Mouse (Mus musculus): ENCODE measurements around the gene Utrn. TPM values are rescaled to one million over a fixed set of nuclear protein-coding genes. Genes with fewer than 3 reads are reported as not detected.
A peak's percentile ranks its signal among the peaks of the same experiment; 100 is the strongest.
"Not testable (repeated sequence)": the region's sequence is repeated elsewhere in the genome, so short reads cannot be mapped to it uniquely, and the experiment has no call there.

The Utrn gene
- total and polyA plus RNA-seq, 3 experiments: 9.4 to 115 (median 71.5) TPM

DNA sequence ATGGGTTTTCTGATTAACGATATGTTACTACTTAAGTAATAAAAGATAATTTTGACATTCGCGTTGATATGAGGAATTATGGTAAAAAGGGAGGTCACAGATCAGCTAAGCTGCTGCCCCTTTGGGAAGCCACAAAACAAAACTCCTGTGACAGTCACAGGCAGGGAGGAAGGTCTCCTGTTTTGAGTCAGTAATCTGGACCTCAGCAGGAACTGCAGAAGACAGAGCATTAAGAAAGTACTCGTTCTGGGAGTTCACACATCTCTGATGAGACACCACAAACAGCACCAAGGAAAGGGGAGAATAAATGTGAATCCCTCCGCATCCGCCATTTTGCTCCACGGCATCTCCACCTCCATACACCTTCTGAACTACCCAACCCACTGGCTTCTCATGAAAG lies 259.3 kb downstream of the Utrn start:
- DNase-seq (ENCODE audit: low spot score) (no peak), ATAC-seq (ENCODE audit: extremely low read depth, insufficient number of reproducible peaks, low FRiP score, poor library complexity, severe bottlenecking) (no peak)
- H3K4me3 ChIP-seq (ENCODE audit: low read depth, low read length): no peak overlapping the region
- TF ChIP-seq POLR2AphosphoS5 (IDR thresholded peaks at IDR 0.05; ENCODE audit: insufficient replicate concordance, low read depth, low read length): no peak
- TF ChIP-seq GATA2 (IDR thresholded peaks at IDR 0.05; ENCODE audit: borderline replicate concordance, low read depth, low read length): no peak
- TF ChIP-seq GATA1 (IDR thresholded peaks at IDR 0.05; ENCODE audit: borderline replicate concordance, low read length): no peak
- TF ChIP-seq CTCF (IDR thresholded peaks at IDR 0.05; ENCODE audit: low read depth, low read length): no peak
- no peak for TF ChIP-seq TAL1 (conservative IDR thresholded peaks at IDR 0.05; ENCODE audit: low read depth, low read length)
- H3K27me3 ChIP-seq (ENCODE audit: insufficient read depth, low read length): no peaks in the 10 kb centered on the region
- H3K4me1 ChIP-seq (ENCODE audit: insufficient read depth, low read depth, low read length): peaks cover 3% of the 10 kb centered on the region; the same call in 1 of the 2 replicates
- H3K9me3 ChIP-seq (replicated peaks): no peaks in the 10 kb centered on the region
- peaks cover 20% of the 10 kb centered on the region for H3K36me3 ChIP-seq (replicated peaks)

DNA sequence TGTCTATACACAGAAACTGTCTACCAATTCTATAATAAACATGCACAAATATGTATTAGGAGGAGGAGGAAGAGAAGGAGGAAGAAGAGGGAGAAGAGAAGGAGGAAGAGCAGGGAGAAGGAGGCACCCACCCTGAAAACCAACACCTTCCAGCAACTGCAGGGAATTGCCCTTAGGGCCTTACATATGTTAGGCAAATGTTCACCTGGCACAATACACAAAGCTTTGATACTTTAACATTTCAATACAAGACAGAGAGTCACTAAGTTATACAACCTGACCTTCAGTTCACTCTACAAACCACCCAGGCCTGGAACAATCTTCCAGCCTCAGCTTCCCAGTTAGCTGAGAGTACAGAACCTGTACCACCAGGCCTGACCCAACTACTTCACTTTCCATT lies 260.5 kb downstream of the Utrn start:
- peaks cover 20% of the 10 kb centered on the region for H3K36me3 ChIP-seq (replicated peaks)
- no peaks in the 10 kb centered on the region for H3K27me3 ChIP-seq (ENCODE audit: insufficient read depth, low read length)
- no peak overlapping the region for H3K4me3 ChIP-seq (ENCODE audit: low read depth, low read length)
- DNase-seq (ENCODE audit: low spot score) (no peak), ATAC-seq (ENCODE audit: extremely low read depth, insufficient number of reproducible peaks, low FRiP score, poor library complexity, severe bottlenecking) (no peak)
- H3K4me1 ChIP-seq (ENCODE audit: insufficient read depth, low read depth, low read length): no peaks in the 10 kb centered on the region; the same call in 1 of the 2 replicates
- H3K9me3 ChIP-seq (replicated peaks): no peaks in the 10 kb centered on the region
- TF ChIP-seq POLR2AphosphoS5 (IDR thresholded peaks at IDR 0.05; ENCODE audit: insufficient replicate concordance, low read depth, low read length) (no peak), GATA1 (IDR thresholded peaks at IDR 0.05; ENCODE audit: borderline replicate concordance, low read length) (no peak), TAL1 (conservative IDR thresholded peaks at IDR 0.05; ENCODE audit: low read depth, low read length) (no peak)

GRCm38 (mm10) chr10:12607180-12607579 lies 262.0 kb downstream of the Utrn start:
- DNase-seq (ENCODE audit: low spot score); H3K4me3 ChIP-seq (ENCODE audit: low read depth, low read length); H3K27me3 ChIP-seq (ENCODE audit: insufficient read depth, low read length); H3K9me3 ChIP-seq (replicated peaks); ATAC-seq (ENCODE audit: extremely low read depth, insufficient number of reproducible peaks, low FRiP score, poor library complexity, severe bottlenecking); H3K4me1 ChIP-seq (ENCODE audit: insufficient read depth, low read depth, low read length): not testable (repeated sequence)
- peaks cover 23% of the 10 kb centered on the region for H3K36me3 ChIP-seq (replicated peaks)

DNA sequence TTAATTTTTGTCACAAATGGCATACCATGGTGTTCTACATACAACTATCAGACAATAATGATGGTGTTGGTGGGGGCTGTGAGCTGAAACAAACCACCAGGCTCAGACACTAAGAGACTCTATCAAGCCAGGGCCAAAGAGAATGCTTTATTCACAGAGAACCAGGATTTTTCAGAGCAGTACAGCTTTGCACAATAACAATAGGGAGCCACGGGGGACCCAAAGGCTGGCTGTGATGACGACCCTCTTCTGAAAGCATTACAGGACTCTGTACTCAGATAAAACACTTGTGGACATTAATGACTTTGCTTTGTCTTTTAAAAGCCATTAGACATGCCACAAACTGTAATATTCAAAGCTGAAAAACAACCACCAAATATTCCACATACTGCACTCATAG lies 273.8 kb downstream of the Utrn start:
- no peak for TF ChIP-seq GATA1 (IDR thresholded peaks at IDR 0.05; ENCODE audit: borderline replicate concordance, low read length)
- TF ChIP-seq POLR2AphosphoS5 (IDR thresholded peaks at IDR 0.05; ENCODE audit: insufficient replicate concordance, low read depth, low read length): no peak
- no peak for TF ChIP-seq TAL1 (conservative IDR thresholded peaks at IDR 0.05; ENCODE audit: low read depth, low read length)
- TF ChIP-seq CTCF (IDR thresholded peaks at IDR 0.05; ENCODE audit: low read depth, low read length): no peak
- no peak for TF ChIP-seq GATA2 (IDR thresholded peaks at IDR 0.05; ENCODE audit: borderline replicate concordance, low read depth, low read length)
- no peak overlapping the region for H3K4me3 ChIP-seq (ENCODE audit: low read depth, low read length)
- peaks cover 9% of the 10 kb centered on the region for H3K36me3 ChIP-seq (replicated peaks)
- H3K27me3 ChIP-seq (ENCODE audit: insufficient read depth, low read length): no peaks in the 10 kb centered on the region
- DNase-seq (ENCODE audit: low spot score) (no peak), ATAC-seq (ENCODE audit: extremely low read depth, insufficient number of reproducible peaks, low FRiP score, poor library complexity, severe bottlenecking) (no peak)
- no peaks in the 10 kb centered on the region for H3K9me3 ChIP-seq (replicated peaks)
- peaks cover 9% of the 10 kb centered on the region for H3K4me1 ChIP-seq (ENCODE audit: insufficient read depth, low read depth, low read length)

GRCm38 (mm10) chr10:12594958-12595357 lies 274.2 kb downstream of the Utrn start:
- Histone ChIP-seq H3K27me3 (ENCODE audit: insufficient read depth, low read length) (no peaks in the 10 kb centered on the region), H3K4me3 (ENCODE audit: low read depth, low read length) (no peak overlapping the region), H3K9me3 (replicated peaks) (no peaks in the 10 kb centered on the region), H3K4me1 (ENCODE audit: insufficient read depth, low read depth, low read length) (peaks cover 9% of the 10 kb centered on the region), H3K36me3 (replicated peaks) (peaks cover 9% of the 10 kb centered on the region)
- DNase-seq (ENCODE audit: low spot score): no peak
- TF ChIP-seq CTCF (IDR thresholded peaks at IDR 0.05; ENCODE audit: low read depth, low read length): no peak
- TF ChIP-seq GATA2 (IDR thresholded peaks at IDR 0.05; ENCODE audit: borderline replicate concordance, low read depth, low read length): no peak
- TF ChIP-seq GATA1 (IDR thresholded peaks at IDR 0.05; ENCODE audit: borderline replicate concordance, low read length): no peak
- no peak for TF ChIP-seq TAL1 (conservative IDR thresholded peaks at IDR 0.05; ENCODE audit: low read depth, low read length)
- TF ChIP-seq POLR2AphosphoS5 (IDR thresholded peaks at IDR 0.05; ENCODE audit: insufficient replicate concordance, low read depth, low read length): no peak
- ATAC-seq (ENCODE audit: extremely low read depth, insufficient number of reproducible peaks, low FRiP score, poor library complexity, severe bottlenecking): peak; percentile 66

DNA sequence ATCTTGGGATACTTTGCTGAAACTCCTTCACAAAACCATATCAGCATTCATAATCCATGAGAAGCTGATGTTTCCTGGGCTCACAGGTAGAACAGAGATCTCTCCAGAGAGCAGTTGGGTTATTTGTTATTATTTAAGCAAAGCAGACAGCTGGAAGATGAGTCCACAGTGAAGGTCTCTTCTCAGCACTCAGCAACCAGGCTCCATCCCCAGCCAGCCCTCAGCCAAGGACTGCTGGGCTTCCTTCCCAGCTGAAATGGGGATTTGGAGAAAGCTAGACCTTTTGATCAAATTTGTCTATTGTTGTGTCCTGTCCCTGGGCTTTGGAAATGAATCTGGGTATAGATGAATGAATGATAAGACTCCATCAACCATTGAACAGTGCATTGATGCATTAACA lies 276.1 kb downstream of the Utrn start:
- Histone ChIP-seq H3K9me3 (replicated peaks) (no peaks in the 10 kb centered on the region), H3K36me3 (replicated peaks) (peaks cover 11% of the 10 kb centered on the region), H3K4me3 (ENCODE audit: low read depth, low read length) (no peak overlapping the region), H3K4me1 (ENCODE audit: insufficient read depth, low read depth, low read length) (peaks cover 9% of the 10 kb centered on the region), H3K27me3 (ENCODE audit: insufficient read depth, low read length) (no peaks in the 10 kb centered on the region)
- ATAC-seq (ENCODE audit: extremely low read depth, insufficient number of reproducible peaks, low FRiP score, poor library complexity, severe bottlenecking): no peak
- no peak for TF ChIP-seq TAL1 (conservative IDR thresholded peaks at IDR 0.05; ENCODE audit: low read depth, low read length)
- TF ChIP-seq GATA2 (IDR thresholded peaks at IDR 0.05; ENCODE audit: borderline replicate concordance, low read depth, low read length): no peak
- no peak for TF ChIP-seq POLR2AphosphoS5 (IDR thresholded peaks at IDR 0.05; ENCODE audit: insufficient replicate concordance, low read depth, low read length)
- no peak for TF ChIP-seq CTCF (IDR thresholded peaks at IDR 0.05; ENCODE audit: low read depth, low read length)
- TF ChIP-seq GATA1 (IDR thresholded peaks at IDR 0.05; ENCODE audit: borderline replicate concordance, low read length): no peak
- no peak for DNase-seq (ENCODE audit: low spot score)

DNA sequence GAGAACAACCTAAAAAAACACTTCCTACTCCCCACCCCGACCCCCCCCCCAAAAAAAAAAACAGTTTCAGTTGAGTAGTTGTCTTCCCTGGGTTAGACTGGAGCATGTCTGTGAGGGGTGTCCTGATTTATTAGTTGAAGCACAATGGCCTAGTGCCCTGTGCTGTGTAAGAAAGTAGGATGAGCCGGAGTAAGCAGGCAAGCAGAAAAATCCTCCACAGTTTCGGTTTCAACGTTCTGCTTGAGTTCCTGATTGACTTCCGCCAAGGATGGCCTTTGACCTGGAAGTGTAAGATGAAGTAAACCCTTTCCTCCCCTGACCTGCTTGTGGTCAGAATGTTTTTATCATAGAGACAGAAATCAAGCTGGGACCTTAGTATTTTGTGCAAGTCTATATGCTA lies 277.2 kb downstream of the Utrn start:
- no peaks in the 10 kb centered on the region for H3K9me3 ChIP-seq (replicated peaks)
- H3K4me3 ChIP-seq (ENCODE audit: low read depth, low read length): no peak overlapping the region
- TF ChIP-seq CTCF (IDR thresholded peaks at IDR 0.05; ENCODE audit: low read depth, low read length) (no peak), POLR2AphosphoS5 (IDR thresholded peaks at IDR 0.05; ENCODE audit: insufficient replicate concordance, low read depth, low read length) (no peak), GATA2 (IDR thresholded peaks at IDR 0.05; ENCODE audit: borderline replicate concordance, low read depth, low read length) (no peak), GATA1 (IDR thresholded peaks at IDR 0.05; ENCODE audit: borderline replicate concordance, low read length) (no peak), TAL1 (conservative IDR thresholded peaks at IDR 0.05; ENCODE audit: low read depth, low read length) (no peak)
- no peaks in the 10 kb centered on the region for H3K27me3 ChIP-seq (ENCODE audit: insufficient read depth, low read length)
- H3K4me1 ChIP-seq (ENCODE audit: insufficient read depth, low read depth, low read length): peaks cover 9% of the 10 kb centered on the region
- DNase-seq (ENCODE audit: low spot score) (no peak), ATAC-seq (ENCODE audit: extremely low read depth, insufficient number of reproducible peaks, low FRiP score, poor library complexity, severe bottlenecking) (no peak)
- peaks cover 13% of the 10 kb centered on the region for H3K36me3 ChIP-seq (replicated peaks)
